Mouse (Mus musculus): ENCODE results near the gene Frat1. TPM values are rescaled to one million over a fixed set of nuclear protein-coding genes. Genes with fewer than 3 reads are reported as not detected.
A peak's percentile ranks its signal among the peaks of the same experiment; 100 is the strongest.
"Not testable (repeated sequence)": the region's sequence is repeated elsewhere in the genome, so short reads cannot be mapped to it uniquely, and the experiment has no call there.

Frat1 gene
- total RNA-seq, 2 experiments from 2014 or later = 6.1 to 6.3 TPM

DNA sequence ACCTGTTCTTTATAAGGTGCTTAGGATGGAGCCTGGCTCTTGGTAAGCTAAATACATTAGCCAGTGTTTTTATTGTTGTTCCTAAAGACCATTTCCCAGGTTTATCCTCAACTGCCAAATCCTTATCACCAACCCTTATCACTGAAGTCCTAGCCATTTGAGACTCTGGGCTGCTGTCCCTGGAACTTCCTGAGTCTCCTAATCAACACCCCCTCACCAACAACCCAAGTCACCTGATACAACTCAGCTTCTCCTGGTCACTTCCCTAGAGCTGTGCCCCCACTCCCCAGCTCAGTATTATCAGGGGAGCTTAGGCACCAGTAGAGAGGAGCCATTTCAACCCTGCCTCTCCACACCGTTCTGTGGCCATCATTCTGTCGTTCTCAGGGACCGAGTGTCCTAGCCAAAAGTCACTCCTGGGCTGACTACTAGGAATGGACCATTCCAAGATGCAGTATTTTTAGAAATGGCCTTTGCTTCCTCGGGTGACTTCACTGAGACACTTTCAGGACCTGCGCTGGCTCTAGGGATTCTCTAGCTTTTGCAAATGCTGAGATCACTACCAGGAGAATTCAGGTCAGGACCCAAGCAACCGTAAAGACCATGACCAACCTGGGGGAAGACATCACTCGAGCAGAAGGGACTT is 11.5 kb downstream of the Frat1 start:
- no peak for ATAC-seq (ENCODE audit: poor library complexity, severe bottlenecking)

DNA sequence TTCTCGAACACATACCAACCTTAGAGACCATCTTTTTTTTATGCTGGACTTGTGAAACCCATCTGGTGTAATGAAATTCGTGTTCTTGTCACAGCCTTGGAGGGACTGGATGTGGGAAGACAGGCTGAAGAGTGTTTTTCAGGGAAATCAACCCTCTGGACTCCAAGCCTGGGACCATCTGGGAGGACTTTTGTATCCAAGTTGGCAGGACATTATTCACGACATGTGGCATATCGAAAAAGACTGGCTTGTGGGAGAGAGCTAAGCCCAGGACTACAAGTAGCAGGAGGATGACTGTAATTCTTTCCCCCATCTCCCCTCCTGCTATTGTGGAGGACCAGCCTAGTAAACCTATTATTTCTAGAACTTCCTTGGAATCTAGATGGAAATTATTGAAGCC is 12.4 kb downstream of the Frat1 start:
- no peak for ATAC-seq (ENCODE audit: poor library complexity, severe bottlenecking)

DNA sequence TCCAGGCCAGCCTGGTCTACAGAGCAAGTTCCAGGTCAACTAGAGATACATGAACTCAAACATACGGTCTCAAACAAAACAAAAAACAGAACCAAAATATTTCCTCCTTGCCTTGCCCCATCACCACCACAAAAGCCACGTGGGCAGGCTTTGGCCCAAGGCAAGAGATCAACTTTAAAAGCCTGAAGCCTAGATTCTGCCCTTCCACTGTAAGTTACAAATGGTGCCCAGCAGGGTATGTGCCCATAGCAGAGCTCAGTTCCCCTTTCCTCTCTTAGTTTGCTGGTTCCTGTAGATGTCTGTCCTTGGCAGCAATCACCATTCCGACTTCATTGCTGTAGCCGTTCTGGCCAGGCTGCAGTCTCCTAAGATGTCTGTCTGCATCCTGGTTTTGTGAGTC is 12.9 kb downstream of the Frat1 start:
- ATAC-seq (ENCODE audit: poor library complexity, severe bottlenecking) = peak; percentile 88

DNA sequence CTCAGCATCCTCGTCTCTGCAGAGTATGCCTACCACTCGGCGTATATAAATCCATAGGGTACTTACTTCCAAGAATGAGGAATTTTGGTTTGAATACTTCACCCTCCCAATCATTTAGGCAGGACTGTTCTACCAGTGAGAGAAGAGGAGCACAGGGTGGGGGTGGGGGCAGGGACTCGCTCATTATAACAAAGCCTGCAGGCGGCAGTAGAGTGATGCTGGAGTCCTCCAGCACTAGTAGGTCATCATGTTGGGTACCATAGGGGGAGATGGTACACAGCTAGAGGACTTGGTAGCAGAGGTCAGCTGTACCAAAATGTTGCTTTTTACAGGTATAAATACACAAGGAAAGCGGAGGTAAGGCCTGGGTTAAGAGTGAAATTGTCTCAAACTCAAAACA is 14.6 kb downstream of the Frat1 start:
- ATAC-seq (ENCODE audit: poor library complexity, severe bottlenecking) = no peak

DNA sequence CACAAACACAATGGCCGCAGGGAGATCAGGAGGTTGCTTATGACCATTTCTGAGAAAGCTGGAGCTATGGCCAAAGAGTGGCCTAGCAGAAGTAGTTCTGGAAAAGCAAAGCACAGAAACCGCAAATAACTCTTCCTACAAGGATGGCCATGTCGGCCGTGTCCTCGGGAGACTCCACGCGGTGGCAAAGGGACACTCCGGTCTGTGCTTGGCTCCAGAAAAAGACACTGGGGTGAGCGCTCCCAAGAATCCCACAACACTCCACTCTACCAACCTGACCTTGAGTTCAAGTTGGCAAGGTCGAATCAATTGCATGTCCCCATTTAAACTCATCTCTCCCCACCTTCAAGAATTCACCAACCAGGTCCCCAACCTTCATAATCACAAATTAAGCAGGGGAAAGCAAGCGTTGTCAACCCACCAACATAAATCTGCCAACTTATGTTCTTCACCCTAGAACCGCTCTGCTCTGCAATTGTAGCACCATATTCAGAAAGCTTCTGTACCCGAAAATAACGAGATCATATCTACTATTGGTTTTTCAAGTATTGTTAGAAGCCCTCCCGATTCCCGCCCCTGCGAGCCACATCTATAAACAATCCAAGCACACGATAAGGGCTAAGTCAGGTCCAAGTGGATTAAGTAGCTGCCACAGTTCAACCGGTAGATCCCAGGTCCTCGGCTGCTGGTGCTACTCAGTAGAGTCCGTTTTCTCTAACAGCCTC is 16.8 kb downstream of the Frat1 start:
- ATAC-seq (ENCODE audit: poor library complexity, severe bottlenecking) = no peak

DNA sequence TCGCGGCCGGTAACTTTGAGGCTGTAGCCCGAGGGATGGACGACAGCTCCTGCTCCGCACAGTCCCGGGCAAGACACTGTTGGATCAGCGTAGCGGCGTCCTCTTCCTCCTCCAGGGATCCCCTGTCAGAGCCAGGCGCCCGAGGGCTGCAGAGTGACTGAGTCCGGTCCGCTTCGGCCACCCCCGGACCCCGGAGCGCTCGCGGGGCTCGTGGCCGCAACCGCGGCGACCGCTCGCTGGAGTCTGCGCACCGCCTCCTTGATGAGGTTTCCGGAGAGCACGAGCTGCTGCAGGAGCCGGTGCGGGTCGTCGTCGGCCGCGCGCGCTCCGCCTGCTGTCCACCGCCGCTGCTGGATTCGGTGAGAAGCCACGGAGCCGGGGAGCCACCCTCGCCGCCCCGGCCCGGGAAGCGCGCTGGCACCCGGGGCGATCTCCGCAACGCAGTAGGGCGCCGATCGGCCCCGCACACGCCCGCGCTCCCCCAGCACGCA is 17.4 kb downstream of the Frat1 start:
- ATAC-seq (ENCODE audit: poor library complexity, severe bottlenecking) = peak; percentile 3; the same call in 1 of the 2 replicates

DNA sequence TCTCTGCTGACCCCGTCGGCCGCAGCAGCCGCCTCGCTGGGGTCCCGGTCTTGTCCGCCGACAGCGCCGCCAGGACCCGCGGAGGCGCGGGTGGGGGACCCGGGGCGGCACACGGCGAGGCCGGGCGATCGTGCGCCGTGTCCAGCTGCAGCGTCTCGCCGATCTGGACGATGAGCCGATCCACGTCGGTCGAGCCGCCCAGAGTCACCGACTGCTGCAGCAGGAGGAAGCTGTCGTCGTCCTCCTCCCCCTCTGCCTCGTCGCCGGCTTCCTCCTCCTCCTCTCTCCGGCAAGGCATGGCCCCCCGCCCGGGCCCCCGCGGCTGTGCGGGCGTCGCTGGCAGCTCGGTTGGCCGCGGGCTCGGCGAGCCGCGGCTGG is 17.8 kb downstream of the Frat1 start:
- peak; percentile 42 for ATAC-seq (ENCODE audit: poor library complexity, severe bottlenecking)

DNA sequence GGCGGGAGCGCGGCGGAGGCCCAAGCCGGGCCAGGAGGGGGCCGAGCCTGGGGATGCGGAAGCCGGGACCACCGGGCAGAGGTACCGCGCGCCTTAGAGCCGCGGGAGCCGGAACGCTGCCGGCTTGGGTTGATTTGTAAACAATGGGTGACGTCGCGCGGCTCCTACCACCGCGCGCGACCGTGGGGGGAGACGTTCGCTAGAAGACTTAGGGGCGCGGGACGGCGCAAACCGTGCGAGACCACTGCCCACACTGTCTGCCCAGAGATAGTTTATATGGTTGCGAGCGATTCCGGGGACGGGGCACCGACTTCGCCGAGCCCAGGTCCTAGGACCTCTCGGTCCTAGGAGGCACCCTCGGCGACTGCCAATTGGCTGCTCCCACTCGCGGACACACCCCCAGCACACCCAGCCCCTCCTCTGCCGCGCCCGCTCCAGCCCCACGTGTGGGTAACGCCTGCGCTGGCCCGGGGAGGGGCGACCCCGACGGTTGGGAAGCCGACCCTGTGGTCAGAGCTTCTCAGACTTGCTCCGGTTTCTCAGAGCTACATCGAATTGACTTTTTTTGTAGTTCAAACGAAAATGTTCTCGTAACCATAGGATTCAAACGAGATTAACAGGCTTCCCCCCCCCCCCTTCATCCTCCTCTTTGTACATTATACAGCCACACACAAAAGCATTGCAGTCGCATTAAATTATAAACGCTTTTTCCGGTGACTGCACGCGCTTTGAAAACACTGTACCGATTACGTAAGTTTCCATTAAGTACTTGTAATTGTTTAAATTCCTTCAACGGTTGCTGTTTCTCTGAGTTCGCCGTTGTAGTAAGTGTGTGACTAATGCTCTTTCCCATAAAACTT is 18.5 kb downstream of the Frat1 start, which contains the start of gene Frat2:
TSS of gene Frat2 (minus strand) at position 141 of the 860 bp plus-strand sequence.
- ATAC-seq (ENCODE audit: poor library complexity, severe bottlenecking) = peak; percentile 93

DNA sequence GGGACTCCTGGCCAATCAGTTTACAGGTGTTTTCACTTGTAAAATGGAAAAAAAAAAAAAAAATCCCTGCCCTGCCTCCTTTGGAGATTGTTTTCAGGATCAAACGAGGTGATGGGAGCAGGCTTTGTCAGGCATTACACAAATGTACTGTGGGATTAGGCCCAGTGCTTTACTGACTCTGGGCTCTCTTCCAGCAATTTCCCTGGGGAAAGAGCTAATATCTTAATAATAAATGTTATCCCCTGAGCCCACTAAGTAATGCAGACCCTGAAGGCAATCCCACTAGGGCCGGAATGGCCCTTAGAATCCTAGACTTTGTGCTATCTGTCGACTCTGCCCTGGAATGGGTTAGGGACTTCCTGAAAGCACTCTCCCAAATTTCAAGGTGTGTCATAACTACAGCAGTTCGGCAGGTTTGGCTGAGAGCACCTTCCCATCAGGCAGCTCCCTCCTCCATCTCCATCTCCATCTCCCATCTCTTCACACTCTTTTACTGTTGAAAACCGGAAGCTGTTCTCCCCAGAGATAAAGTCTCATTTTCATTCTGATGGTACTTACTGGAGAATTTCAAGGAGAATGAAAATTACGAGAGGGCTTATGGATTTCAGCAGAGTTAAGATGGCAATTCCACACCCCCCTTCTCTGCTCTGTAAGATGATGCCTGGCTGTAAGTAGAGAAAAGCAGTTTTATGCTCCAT is 20.4 kb downstream of the Frat1 start:
- no peak for ATAC-seq (ENCODE audit: poor library complexity, severe bottlenecking)

DNA sequence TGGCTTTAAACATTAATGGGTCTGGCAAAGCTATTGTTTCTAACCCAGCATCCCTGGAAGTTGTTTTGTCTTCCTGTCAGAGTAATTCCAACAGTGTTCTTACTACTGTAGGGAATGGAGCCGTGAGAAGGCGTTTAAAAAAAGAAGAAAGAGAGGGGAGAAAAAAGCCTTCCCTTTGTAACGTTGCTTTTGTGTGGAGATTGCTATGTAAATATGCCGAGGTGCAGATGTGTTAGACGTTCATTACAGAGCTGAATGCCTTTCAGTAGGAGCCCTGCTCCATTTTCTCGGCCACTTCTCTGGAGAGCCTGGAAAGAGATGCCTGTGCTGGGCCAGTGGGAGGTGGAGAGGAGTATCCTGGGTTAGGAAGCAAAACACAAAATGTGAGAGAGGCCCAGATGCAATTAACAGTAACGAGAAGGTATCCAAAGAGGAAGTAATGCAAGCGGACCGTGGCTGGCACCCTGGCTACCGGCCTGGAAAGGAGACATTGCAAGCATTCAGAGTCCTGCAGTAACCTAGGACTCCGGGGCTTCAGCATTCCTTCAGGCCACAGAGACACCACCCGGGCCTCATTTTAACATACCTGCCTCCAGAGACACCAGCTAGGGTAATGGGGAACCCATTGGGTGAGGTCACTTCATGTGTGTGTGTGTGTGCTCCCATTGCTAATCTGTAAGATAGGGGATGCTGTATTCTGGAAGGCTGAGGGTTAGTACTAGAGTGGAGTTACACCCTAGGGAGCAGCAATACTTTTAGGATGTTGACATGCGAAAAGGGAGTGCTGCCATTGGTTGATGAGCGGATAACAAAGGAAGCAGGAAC is 21.2 kb downstream of the Frat1 start:
- peak; percentile 31; the same call in 1 of the 2 replicates for ATAC-seq (ENCODE audit: poor library complexity, severe bottlenecking)

DNA sequence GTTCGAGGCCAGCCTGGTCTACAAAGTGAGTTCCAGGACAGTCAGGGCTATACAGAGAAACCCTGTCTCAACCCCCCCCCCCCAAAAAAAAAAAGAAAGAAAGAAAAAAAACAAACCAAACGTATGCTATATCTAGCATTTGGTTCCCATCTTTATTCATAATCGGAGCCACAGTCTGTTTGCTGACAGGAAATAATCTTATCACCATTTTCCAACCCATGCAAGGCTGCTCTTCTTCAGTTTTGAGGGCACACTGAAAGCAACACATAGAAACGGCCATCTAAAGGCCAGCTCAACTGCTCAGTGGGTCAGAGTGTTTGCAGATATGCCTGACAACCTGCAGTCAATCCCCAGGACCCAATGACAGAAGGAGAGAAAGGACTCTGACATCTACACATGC is 22.7 kb downstream of the Frat1 start:
- ATAC-seq (ENCODE audit: poor library complexity, severe bottlenecking) = no peak

DNA sequence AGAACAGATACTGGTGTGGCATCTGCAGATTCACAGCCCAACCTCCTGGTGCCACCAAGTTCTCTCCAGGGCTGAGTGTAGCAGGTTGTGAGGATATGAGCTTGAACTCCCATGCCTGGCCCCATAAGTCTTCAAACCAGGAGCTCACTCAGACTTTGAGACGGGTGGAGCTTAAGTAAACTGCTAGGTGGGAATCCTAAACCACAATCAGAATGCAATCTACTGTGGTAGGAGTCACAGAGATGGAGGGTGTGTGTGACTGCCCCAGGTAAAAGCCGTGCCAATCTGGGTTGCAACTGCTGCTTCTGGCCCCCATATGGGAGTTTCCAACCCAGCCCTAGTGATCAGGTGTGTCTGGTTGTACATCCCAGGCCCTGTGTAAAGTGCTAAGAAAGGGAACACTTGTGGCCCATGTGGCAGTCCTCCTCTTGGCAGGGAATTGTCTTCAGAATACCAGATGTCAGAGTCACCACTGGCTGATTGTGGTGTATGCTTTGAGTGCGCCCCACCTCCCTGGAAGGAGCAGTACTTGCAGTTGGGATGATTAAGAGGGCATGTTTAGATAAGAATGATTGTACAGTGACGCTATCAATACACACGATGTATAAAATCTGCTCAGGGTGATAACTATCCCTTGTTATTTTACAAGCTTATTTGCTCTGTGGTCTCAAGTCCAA is 27.5 kb downstream of the Frat1 start:
- no peak for ATAC-seq (ENCODE audit: poor library complexity, severe bottlenecking)

DNA sequence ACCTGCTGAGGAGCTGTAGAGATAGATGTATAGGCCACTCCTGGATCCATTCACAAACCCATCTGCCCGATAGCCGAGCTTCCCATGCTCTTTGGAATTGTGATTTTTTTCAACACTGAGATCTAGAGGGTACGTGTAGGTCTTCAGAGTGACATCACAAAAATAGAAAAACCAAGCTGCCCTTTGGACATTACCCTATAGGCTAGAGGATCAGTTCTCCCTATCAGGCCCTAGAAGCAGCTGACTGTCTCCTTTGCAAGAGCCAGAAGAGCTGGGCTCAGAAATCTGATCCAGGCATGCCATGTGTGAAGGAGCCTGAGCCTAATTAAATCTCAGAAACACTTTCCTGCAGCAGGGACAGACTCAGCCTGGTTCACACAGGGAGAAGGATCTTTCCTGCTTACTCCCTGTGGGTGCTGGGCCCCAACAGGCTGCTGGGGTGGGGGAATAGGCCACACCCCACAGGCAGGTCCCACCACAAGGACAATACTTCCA is 28.1 kb downstream of the Frat1 start:
- no peak for ATAC-seq (ENCODE audit: poor library complexity, severe bottlenecking)

DNA sequence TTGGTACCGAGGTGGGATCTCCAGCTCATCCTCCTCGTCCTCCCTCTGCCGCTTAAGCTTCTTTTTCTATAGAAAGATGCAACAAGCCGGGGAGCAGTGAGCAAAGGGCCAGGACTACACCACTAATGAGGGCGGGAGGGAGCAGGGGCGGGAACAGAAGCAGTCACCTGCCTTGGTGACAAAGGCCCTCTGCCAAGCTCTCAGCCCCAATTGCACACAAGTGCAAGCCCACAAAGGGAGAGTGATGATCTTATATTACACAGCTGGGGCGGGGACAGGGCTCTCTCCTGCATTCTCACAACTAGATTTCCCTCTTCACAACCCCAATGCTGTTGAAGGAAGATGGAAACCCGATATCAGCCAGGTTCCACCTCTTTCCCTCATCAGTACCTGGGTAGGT is 36.9 kb downstream of the Frat1 start:
- no peak for ATAC-seq (ENCODE audit: poor library complexity, severe bottlenecking)

DNA sequence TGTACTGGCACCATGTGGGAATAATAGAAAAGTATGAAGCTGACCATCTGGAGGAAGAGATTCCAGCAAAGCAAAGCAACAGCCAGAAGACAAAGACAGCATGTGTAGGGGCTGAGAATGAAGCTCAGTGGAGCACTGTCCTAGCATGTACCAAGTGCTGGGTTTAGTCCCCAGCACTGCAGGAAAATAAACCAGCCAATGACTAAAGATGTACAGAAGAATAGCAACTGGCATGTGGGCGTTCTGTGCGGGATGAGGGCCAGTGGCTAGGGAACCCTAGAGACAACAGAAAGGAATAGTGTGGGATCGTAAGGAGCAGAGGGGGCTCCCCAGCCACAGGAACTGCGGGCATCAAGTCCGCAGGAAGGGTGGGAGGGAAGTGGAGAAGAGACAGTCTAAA is 39.5 kb downstream of the Frat1 start:
- no peak for ATAC-seq (ENCODE audit: poor library complexity, severe bottlenecking)

DNA sequence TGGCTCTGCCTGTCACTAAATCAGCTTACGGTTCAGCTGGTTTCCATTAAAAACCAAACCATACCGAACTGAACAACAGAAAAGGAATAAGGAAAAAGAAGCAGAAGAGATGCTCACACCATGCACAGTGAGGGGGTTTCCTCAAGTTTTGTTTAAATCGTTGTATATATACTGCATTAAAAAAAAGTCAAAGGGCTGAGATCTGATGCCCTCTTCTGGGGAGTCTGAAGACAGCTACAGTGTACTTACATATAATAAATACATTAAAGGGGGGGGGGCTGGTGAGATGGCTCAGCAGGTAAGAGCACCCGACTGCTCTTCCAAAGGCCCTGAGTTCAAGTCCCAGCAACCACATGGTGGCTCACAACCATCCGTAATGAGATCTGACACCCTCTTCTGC is 40.2 kb downstream of the Frat1 start:
- ATAC-seq (ENCODE audit: poor library complexity, severe bottlenecking) = not testable (repeated sequence)

DNA sequence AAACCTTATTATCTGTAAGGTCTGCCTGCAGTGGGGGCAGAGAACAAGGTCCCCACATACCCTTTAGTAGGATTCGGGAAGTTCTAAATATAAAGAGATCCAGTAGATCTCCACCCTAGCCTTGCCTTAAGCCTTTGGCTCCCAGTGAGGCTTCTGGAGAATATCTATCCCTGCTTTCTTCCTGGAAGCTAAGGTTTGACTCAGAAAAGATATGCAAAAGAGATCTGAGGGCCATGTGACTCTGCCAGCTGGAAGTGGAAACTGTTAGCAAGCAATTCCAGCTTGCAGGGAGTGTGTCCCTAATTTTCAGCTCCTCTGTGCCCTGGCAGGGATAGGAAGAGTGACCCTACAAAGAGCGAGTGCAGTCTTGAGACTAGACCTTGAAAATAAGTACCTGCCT is 42.5 kb downstream of the Frat1 start:
- ATAC-seq (ENCODE audit: poor library complexity, severe bottlenecking) = no peak

DNA sequence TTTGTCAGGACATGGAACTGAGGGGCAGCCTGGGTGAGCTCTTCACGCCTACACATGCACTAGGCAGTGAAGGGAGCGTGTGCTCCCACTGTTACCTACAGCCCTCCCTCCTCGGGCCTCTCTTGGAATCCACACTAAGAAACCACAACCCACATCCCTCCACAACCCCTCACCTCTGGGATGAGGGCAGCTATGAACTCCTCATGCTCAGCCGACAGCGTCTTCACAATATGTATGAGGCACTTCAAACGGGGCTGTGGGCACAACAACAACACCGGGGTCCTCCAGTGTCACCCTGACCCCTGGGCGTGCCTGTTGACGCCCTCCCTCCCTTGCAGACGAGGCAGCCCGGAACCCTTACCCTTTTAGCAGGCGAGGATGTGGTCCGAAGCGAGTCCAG is 44.6 kb downstream of the Frat1 start:
- ATAC-seq (ENCODE audit: poor library complexity, severe bottlenecking) = no peak

DNA sequence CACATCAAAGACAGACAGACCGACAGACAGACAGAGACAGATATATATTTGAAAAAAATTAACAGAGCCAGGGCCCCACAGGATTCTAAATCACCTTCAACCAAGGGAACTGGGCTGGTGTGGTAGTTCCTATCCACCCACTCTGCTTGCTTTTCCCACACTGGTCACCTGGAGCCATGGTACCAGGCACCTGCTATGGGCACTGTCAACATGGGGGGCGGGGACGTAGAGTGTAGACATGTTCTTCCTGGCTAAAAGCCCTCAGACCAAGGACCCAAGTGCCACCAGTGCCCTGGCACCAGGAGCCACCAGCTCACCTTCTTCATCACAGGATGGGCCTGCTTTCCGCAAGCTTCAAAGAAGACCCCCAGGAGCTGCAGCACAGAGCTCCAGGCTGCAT is 52.1 kb downstream of the Frat1 start:
- ATAC-seq (ENCODE audit: poor library complexity, severe bottlenecking) = no peak
